Mouse (Mus musculus): ENCODE results near the gene Aurkb.

DNA sequence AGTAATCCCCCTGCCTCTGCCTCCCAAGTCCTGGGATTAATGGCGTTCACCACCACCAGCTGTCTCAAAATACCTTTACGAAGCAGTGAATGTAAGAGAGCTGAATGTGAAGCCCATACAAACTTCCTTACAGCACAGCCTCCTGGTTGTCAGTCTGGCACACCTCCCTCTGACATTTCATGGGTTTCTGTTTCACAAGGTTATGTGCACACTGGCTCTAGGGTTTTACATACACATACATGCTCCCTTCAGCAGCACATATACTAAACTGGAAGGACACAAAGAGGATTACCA lies 29.3 kb downstream of the Aurkb start:
- TF ChIP-seq CTCF (IDR thresholded peaks at IDR 0.05; ENCODE audit: borderline replicate concordance, insufficient read depth, low read length) (no peak), POLR2A (IDR thresholded peaks at IDR 0.05; ENCODE audit: low read depth, low read length) (no peak)

All from embryonic fibroblast, embryonic 13.5 days (primary cell).